Mouse (Mus musculus): ENCODE results near the gene H2-Eb1. TPM values are rescaled to one million over a fixed set of nuclear protein-coding genes. Genes with fewer than 3 reads are reported as not detected.

H2-Eb1 gene
- polyA plus RNA-seq, 1 experiment from 2014 or later: 2.0 TPM

Other genes with a start within 250 kb of the H2-Eb1 start
- 0.37 and 0.50 TPM in 2 replicates for gene H2-Oa, start 213.5 kb upstream of the H2-Eb1 start, polyA plus RNA-seq (2016; fragmentation: Nextera tagmentation; extraction: Ambion mirVana)
- 6.4 and 9.5 TPM in 2 replicates for gene H2-DMa, start 186.3 kb upstream of the H2-Eb1 start, polyA plus RNA-seq (2016; fragmentation: Nextera tagmentation; extraction: Ambion mirVana)
- 126 and 137 TPM in 2 replicates for gene Brd2, start 183.2 kb upstream of the H2-Eb1 start, polyA plus RNA-seq (2016; fragmentation: Nextera tagmentation; extraction: Ambion mirVana)
- 0.12 TPM in 1 of 2 replicates, not detected in the other for gene H2-DMb2, start 162.6 kb upstream of the H2-Eb1 start, polyA plus RNA-seq (2016; fragmentation: Nextera tagmentation; extraction: Ambion mirVana)
- 0.39 TPM in 1 of 2 replicates, not detected in the other for gene H2-DMb1, start 152.8 kb upstream of the H2-Eb1 start, polyA plus RNA-seq (2016; fragmentation: Nextera tagmentation; extraction: Ambion mirVana)
- gene Tap1, start 118.3 kb upstream of the H2-Eb1 start, polyA plus RNA-seq (2016; fragmentation: Nextera tagmentation; extraction: Ambion mirVana): 0.93 and 1.3 TPM in 2 replicates
- 0.49 and 0.52 TPM in 2 replicates for gene Psmb9, start 118.1 kb upstream of the H2-Eb1 start, polyA plus RNA-seq (2016; fragmentation: Nextera tagmentation; extraction: Ambion mirVana)
- 1.4 and 3.0 TPM in 2 replicates for gene Psmb8, start 108.1 kb upstream of the H2-Eb1 start, polyA plus RNA-seq (2016; fragmentation: Nextera tagmentation; extraction: Ambion mirVana)
- 0.53 and 0.63 TPM in 2 replicates for gene Tap2, start 102.3 kb upstream of the H2-Eb1 start, polyA plus RNA-seq (2016; fragmentation: Nextera tagmentation; extraction: Ambion mirVana)
- gene H2-Ob, start 67.0 kb upstream of the H2-Eb1 start, polyA plus RNA-seq (2016; fragmentation: Nextera tagmentation; extraction: Ambion mirVana): not detected in 2 replicates
- 8.3 and 11.1 TPM in 2 replicates for gene H2-Ab1, start 48.2 kb upstream of the H2-Eb1 start, polyA plus RNA-seq (2016; fragmentation: Nextera tagmentation; extraction: Ambion mirVana)
- gene H2-Aa, start 18.0 kb upstream of the H2-Eb1 start, polyA plus RNA-seq (2016; fragmentation: Nextera tagmentation; extraction: Ambion mirVana): not detected in 2 replicates
- gene H2-Eb2, start 19.8 kb downstream of the H2-Eb1 start, polyA plus RNA-seq (2016; fragmentation: Nextera tagmentation; extraction: Ambion mirVana): not detected in 2 replicates
- gene Btnl2, start 49.0 kb downstream of the H2-Eb1 start, polyA plus RNA-seq (2016; fragmentation: Nextera tagmentation; extraction: Ambion mirVana): 0.04 TPM in 1 of 2 replicates, not detected in the other
- not detected in 2 replicates for gene Btnl1, start 71.3 kb downstream of the H2-Eb1 start, polyA plus RNA-seq (2016; fragmentation: Nextera tagmentation; extraction: Ambion mirVana)
- 1.8 and 3.1 TPM in 2 replicates for gene BC051142, start 93.0 kb downstream of the H2-Eb1 start, polyA plus RNA-seq (2016; fragmentation: Nextera tagmentation; extraction: Ambion mirVana)
- gene Btnl4, start 171.5 kb downstream of the H2-Eb1 start, polyA plus RNA-seq (2016; fragmentation: Nextera tagmentation; extraction: Ambion mirVana): not detected in 2 replicates
- gene Btnl6, start 211.5 kb downstream of the H2-Eb1 start, polyA plus RNA-seq (2016; fragmentation: Nextera tagmentation; extraction: Ambion mirVana): not detected in 2 replicates